Mouse (Mus musculus): ENCODE measurements around the gene Ccdc187. TPM values are rescaled to one million over a fixed set of nuclear protein-coding genes. Genes with fewer than 3 reads are reported as not detected.

The Ccdc187 gene
- polyA plus RNA-seq, 1 experiment from 2014 or later = 0.27 TPM

DNA sequence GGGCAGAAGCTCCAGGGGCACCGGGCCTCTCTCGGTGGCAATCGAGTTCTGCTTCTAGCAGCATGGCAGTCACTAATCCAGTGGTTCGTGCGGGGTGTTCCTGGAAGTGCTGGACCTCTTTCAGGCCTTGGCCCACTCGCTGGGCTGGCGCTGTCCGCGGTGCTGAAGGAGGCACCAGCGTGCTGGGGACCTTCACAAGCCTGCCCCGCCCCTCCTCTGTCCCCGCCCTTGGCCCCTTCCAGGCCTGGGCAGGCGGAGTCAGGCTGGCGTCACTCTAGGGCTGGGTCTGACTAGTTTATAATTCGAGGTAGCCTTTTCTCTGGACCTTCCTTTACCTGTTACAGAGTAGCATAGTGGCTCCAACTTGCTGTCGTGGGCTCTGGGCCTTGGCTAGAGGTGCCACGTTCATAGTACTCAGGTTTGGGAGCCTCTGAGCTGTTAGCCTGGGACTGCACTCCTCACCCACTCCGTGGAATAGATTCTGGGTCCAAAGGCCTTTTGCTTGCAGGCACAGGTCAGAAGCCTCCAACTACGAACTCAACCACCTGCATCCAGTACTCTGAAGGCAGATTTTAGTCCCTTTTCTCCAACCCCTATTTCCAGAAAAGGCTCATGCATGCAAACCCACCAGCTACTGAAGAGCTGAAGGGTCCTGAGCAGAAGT is 86.1 kb downstream of the Ccdc187 start, which contains the start of gene Lhx3:
Lhx3 (minus strand) TSS at position 164 of the 664 bp plus-strand sequence.
- ATAC-seq = peak; percentile 97
- Histone ChIP-seq H3K36me3 (ENCODE audit: control insufficient read depth, insufficient read depth, low read length) (peaks cover 23% of the 10 kb centered on the region), H3K27me3 (replicated peaks; ENCODE audit: control insufficient read depth, insufficient read depth, low read length) (peaks cover 43% of the 10 kb centered on the region), H3K9me3 (ENCODE audit: control insufficient read depth, low read length) (no peaks in the 10 kb centered on the region), H3K9ac (ENCODE audit: low read depth, low read length) (no peak within 1 kb of the TSS), H3K4me2 (ENCODE audit: low read depth, low read length) (0 out of 2 replicates have a peak within 1 kb of the TSS, but pooled peaks have one; percentile 25), H3K27ac (ENCODE audit: low read length) (no peak within 1 kb of the TSS), H3K4me3 (ENCODE audit: low read length) (peak within 1 kb of the TSS; percentile 11; the same call in 1 of the 2 replicates), H3K4me1 (ENCODE audit: control insufficient read depth, insufficient read depth, low read length) (peaks cover 13% of the 10 kb centered on the region)
- 6% methylated on average over 19 of the region's 19 CpGs for WGBS

DNA sequence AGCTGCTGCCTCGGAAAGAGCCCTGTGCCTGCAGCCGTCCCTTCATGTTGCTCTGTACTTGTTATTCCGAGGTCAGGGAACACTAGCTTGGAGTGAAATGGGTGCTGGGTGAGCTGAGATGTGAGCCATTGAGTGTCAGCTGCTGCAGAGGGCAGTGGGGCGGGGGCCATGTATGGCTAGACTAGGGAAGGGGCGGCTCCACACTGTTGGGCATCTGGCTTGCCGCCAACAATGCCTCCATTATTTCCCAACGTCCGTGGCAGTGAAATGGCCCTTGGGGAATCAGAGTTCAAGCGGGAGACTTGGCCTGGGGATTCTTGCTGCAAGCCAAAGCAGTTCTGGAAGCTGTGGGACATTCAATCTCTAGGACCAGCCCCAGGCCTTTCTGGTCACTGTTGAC is 86.8 kb downstream of the Ccdc187 start:
- ATAC-seq = no peak
- WGBS = 15% methylated on average over 9 of the region's 9 CpGs

DNA sequence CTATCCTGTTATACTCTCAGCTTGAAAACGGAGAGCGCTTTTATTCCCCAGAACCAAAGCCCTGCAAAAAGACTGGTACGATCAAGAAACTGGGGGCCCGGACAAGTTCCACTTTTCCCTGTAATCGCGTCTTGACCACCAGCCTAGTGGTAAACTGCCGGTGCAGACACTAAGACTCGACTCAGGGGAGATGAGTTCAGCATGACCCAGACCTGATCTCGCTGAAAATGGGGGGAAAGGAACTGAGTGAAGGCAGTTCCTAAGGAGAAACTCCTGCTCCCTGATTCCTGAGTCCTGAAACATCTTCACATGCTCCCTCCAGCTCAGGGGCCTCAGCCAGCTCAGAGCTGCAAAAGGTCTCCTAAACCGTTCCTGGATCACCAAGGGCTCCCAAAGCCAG is 88.6 kb downstream of the Ccdc187 start:
- Histone ChIP-seq H3K4me2 (ENCODE audit: low read depth, low read length) (no peak overlapping the region), H3K9ac (ENCODE audit: low read depth, low read length) (no peak overlapping the region), H3K9me3 (ENCODE audit: control insufficient read depth, low read length) (no peaks in the 10 kb centered on the region), H3K27ac (ENCODE audit: low read length) (no peak overlapping the region), H3K4me3 (ENCODE audit: low read length) (no peak overlapping the region), H3K36me3 (ENCODE audit: control insufficient read depth, insufficient read depth, low read length) (peaks cover 7% of the 10 kb centered on the region), H3K27me3 (replicated peaks; ENCODE audit: control insufficient read depth, insufficient read depth, low read length) (peaks cover 68% of the 10 kb centered on the region), H3K4me1 (ENCODE audit: control insufficient read depth, insufficient read depth, low read length) (peaks cover 13% of the 10 kb centered on the region)
- ATAC-seq = no peak
- WGBS = 17% methylated on average over 10 of the region's 10 CpGs

More for the DNA sequence above, 86.8 kb downstream of the Ccdc187 start:
- Histone ChIP-seq H3K36me3 (ENCODE audit: control insufficient read depth, insufficient read depth, low read length) (peaks cover 22% of the 10 kb centered on the region), H3K9me3 (ENCODE audit: control insufficient read depth, low read length) (no peaks in the 10 kb centered on the region), H3K4me3 (ENCODE audit: low read length) (no peak overlapping the region), H3K4me1 (ENCODE audit: control insufficient read depth, insufficient read depth, low read length) (peaks cover 13% of the 10 kb centered on the region), H3K4me2 (ENCODE audit: low read depth, low read length) (no peak overlapping the region), H3K27me3 (replicated peaks; ENCODE audit: control insufficient read depth, insufficient read depth, low read length) (peaks cover 50% of the 10 kb centered on the region), H3K27ac (ENCODE audit: low read length) (no peak overlapping the region), H3K9ac (ENCODE audit: low read depth, low read length) (no peak overlapping the region)

DNA sequence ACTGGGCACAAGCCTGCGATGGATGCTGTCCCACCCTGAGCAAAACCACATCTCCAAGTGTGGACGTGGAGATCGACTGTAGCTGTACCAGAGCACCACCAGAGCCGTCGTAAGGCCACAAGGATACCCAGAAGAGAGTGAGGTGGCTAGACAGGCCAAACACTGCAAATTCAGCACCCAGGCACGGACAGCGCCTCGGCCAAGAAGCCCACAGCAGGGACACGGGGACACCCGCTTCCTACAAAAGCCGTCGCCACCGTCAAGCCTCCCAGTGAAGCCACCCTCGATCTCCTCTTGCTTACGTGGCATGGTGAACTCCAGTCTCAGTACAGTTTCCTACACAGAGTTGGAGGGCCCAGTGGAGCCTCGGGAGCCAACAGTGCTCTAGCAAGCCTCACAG is 89.2 kb downstream of the Ccdc187 start:
- Histone ChIP-seq H3K4me3 (ENCODE audit: low read length) (no peak overlapping the region), H3K9ac (ENCODE audit: low read depth, low read length) (no peak overlapping the region), H3K36me3 (ENCODE audit: control insufficient read depth, insufficient read depth, low read length) (0 out of 2 replicates have a peak, but pooled peaks cover 5% of the 10 kb centered on the region), H3K4me2 (ENCODE audit: low read depth, low read length) (no peak overlapping the region), H3K4me1 (ENCODE audit: control insufficient read depth, insufficient read depth, low read length) (peaks cover 13% of the 10 kb centered on the region), H3K9me3 (ENCODE audit: control insufficient read depth, low read length) (no peaks in the 10 kb centered on the region), H3K27ac (ENCODE audit: low read length) (no peak overlapping the region), H3K27me3 (replicated peaks; ENCODE audit: control insufficient read depth, insufficient read depth, low read length) (peaks cover 74% of the 10 kb centered on the region)
- 2% methylated on average over 16 of the region's 16 CpGs for WGBS
- ATAC-seq = no peak

DNA sequence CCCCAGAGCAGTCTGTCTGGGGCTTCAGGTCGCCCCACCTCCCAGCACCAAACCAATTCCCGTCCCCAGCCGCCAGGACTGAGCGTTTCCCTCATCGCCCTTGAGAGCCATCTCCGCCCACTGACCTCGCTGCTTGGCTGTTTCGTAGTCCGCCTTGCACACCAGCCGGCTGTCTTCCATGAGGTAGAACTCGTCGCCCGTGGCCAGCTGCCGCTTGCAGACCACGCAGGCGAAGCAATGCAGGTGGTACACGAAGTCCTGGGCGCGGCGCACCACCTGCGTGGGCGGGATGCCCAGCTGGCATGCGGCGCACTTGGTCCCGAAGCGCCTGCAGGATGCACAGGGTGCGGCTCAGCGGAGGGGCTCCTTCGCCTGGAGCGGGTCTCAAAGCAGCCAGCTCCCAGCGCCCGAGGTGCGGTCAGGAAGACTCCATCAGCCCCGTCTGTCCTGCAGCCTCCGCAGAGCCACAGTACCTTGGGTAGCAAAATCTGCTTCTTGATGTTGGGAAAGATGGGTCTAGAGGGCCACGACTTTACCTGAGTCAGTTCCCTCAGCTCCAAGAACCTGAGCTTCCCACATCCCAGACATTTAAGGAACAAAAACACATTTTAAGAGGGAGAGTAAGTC is 91.4 kb downstream of the Ccdc187 start:
- 3% methylated on average over 36 of the region's 36 CpGs for WGBS

DNA sequence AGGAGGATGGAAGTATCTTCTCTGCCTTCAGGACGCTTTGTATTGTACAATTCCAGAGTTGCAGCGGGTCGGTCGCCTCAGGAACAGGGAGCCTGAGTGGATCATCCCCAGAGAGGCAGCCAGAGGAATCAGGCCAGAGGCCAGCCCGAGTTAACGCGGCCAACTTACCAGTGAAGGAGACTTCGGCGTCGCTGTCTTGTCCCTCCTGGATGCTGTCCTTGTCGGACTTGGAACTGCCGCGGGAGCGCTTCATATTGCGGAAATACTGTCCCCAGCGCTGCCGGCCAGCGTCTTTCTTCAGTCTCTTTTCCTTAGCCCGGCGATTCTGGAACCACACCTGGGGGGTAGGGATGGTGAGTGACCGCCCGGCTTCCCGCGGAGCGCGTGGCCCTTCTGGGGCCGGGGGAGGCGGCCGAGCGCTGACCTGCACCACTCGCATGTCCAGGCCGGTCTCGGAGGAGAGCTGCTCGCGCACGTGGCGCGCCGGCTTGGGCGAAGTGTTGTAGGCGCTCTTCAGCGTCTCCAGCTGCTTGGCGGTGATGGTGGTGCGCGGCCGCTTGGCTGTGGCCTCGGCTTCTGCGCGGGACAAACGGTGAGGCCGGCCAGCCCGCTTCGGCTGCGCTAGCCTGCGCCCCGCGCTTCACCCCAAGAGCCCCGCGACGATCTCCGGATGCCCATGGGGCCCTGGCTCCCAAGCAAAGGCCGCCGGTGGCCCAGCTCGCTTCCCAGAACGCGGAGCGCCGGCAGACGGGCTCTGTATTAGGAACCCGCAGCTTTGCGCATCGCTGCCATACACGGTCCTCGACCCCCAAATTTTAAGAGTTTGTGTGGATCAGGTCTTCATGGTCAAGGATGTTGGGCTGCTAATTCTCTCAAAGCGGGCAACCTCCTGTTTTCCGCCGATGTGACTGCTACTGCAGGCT is 92.2 kb downstream of the Ccdc187 start:
- Histone ChIP-seq H3K4me2 (ENCODE audit: low read depth, low read length) (no peak overlapping the region), H3K4me3 (ENCODE audit: low read length) (no peak overlapping the region), H3K27ac (ENCODE audit: low read length) (no peak overlapping the region), H3K27me3 (replicated peaks; ENCODE audit: control insufficient read depth, insufficient read depth, low read length) (peaks cover 97% of the 10 kb centered on the region), H3K36me3 (ENCODE audit: control insufficient read depth, insufficient read depth, low read length) (no peaks in the 10 kb centered on the region), H3K9me3 (ENCODE audit: control insufficient read depth, low read length) (no peaks in the 10 kb centered on the region), H3K4me1 (ENCODE audit: control insufficient read depth, insufficient read depth, low read length) (peaks cover 7% of the 10 kb centered on the region; the same call in 1 of the 2 replicates), H3K9ac (ENCODE audit: low read depth, low read length) (no peak overlapping the region)
- 1% methylated on average over 77 of the region's 77 CpGs for WGBS
- ATAC-seq = no peak

More for the DNA sequence above, 91.4 kb downstream of the Ccdc187 start:
- Histone ChIP-seq H3K9ac (ENCODE audit: low read depth, low read length) (no peak overlapping the region), H3K9me3 (ENCODE audit: control insufficient read depth, low read length) (no peaks in the 10 kb centered on the region), H3K4me1 (ENCODE audit: control insufficient read depth, insufficient read depth, low read length) (peaks cover 8% of the 10 kb centered on the region; the same call in 1 of the 2 replicates), H3K27ac (ENCODE audit: low read length) (no peak overlapping the region), H3K27me3 (replicated peaks; ENCODE audit: control insufficient read depth, insufficient read depth, low read length) (peaks cover 94% of the 10 kb centered on the region), H3K4me3 (ENCODE audit: low read length) (no peak overlapping the region), H3K36me3 (ENCODE audit: control insufficient read depth, insufficient read depth, low read length) (no peaks in the 10 kb centered on the region), H3K4me2 (ENCODE audit: low read depth, low read length) (no peak overlapping the region)
- ATAC-seq = no peak

DNA sequence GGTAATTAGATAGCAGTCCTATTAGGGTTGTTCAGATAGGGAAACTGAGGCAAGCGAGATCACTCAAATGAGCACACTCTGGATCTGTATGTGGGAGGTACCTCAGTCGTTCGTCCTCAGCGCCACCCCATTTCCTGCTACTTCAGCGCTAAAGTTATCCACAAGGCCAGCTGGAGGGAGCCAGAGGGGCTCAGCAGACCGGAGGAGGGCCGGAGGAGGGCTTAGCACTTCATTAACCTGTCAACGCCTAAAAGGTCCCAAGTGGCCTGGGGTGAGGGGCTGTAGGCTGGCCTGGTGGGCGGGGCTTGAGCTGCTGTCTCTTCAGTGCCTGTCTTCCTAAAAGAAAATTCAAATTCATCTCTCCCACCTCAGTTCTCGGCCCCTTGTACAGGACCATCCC is 95.9 kb downstream of the Ccdc187 start:
- Histone ChIP-seq H3K36me3 (ENCODE audit: control insufficient read depth, insufficient read depth, low read length) (no peaks in the 10 kb centered on the region), H3K4me1 (ENCODE audit: control insufficient read depth, insufficient read depth, low read length) (peaks cover 2% of the 10 kb centered on the region; the same call in 1 of the 2 replicates), H3K9ac (ENCODE audit: low read depth, low read length) (no peak overlapping the region), H3K9me3 (ENCODE audit: control insufficient read depth, low read length) (no peaks in the 10 kb centered on the region), H3K4me2 (ENCODE audit: low read depth, low read length) (no peak overlapping the region; the same call in 1 of the 2 replicates), H3K27ac (ENCODE audit: low read length) (no peak overlapping the region), H3K27me3 (replicated peaks; ENCODE audit: control insufficient read depth, insufficient read depth, low read length) (peaks cover 86% of the 10 kb centered on the region), H3K4me3 (ENCODE audit: low read length) (no peak overlapping the region)
- WGBS = 2% methylated on average over 10 of the region's 10 CpGs
- ATAC-seq = no peak

DNA sequence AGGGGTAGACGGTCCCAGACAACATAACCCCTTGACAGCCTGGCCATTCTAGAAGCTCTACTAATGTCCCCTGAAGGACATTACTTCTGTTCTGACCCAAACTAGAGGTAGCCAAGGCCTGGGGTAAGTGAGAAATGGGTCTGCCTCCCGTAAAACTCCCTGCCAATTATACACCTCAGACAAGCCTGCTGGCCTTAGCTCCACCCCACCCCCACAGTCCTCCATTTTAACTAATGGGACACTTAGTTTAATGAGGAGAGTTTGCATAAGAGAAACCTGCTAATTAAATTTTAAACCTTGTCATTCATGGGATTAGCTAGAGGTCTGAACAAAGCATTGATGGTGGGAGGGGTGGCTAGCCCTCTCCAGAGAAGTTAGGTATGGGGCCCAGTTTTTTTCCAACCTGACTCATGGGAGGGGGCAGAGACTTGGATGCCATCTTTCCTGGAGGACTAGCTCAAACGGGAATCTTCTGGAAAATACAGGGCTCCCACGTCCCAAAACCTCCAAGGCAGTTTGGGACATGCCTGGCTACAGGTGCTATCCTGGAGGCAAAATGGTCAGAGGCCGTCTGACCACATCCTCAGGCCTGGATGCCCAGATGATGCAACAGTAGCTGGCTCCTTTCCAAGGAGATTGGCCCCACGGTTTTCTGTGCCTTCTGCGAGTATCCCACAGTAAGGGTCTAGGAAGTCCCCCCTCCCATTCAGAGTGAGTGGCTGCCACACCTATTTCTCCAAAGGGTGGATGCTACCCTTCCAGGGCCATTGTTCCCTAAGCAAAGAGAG is 99.6 kb downstream of the Ccdc187 start:
- 37% methylated on average over 7 of the region's 7 CpGs for WGBS
- Histone ChIP-seq H3K4me2 (ENCODE audit: low read depth, low read length) (no peak overlapping the region), H3K4me3 (ENCODE audit: low read length) (no peak overlapping the region), H3K9ac (ENCODE audit: low read depth, low read length) (no peak overlapping the region), H3K4me1 (ENCODE audit: control insufficient read depth, insufficient read depth, low read length) (peaks cover 2% of the 10 kb centered on the region; the same call in 1 of the 2 replicates), H3K9me3 (ENCODE audit: control insufficient read depth, low read length) (no peaks in the 10 kb centered on the region), H3K27me3 (replicated peaks; ENCODE audit: control insufficient read depth, insufficient read depth, low read length) (peaks cover 60% of the 10 kb centered on the region), H3K36me3 (ENCODE audit: control insufficient read depth, insufficient read depth, low read length) (no peaks in the 10 kb centered on the region), H3K27ac (ENCODE audit: low read length) (no peak overlapping the region)
- ATAC-seq = no peak

All from intestine, embryonic 16.5 days (tissue).